Mouse (Mus musculus) spleen, adult 2 months (tissue): Measurements from ENCODE around the gene Wdr63. TPM values are rescaled to one million over a fixed set of nuclear protein-coding genes. Genes with fewer than 3 reads are reported as not detected.

Source experiments
- DNase-seq, 2 experiments: peaks; one replicate each; pipeline versions ENCODE4 v3.0.0 to v3.0.0-alpha.2; 2012 to 2021; ENCODE audit warnings: low spot score in 2 of 2, low read depth in 1 of 2
- H3K27ac ChIP-seq: fragments of 200-500 bp; 2 replicates; pipeline ENCODE4 v1.5.1; 2012; ENCODE audit warnings: low read length, inconsistent platforms; ENCODE audit not compliant: insufficient read depth
- H3K27me3 ChIP-seq: fragments of 200-500 bp; 2 replicates; pipeline ENCODE4 v1.6.1; 2012; ENCODE audit warnings: mild to moderate bottlenecking, moderate library complexity, low read length, inconsistent platforms; ENCODE audit not compliant: control insufficient read depth, insufficient read depth
- H3K36me3 ChIP-seq: fragments of 200-500 bp; 2 replicates; pipeline ENCODE4 v1.6.1; 2012; ENCODE audit warnings: mild to moderate bottlenecking, low read length, inconsistent platforms; ENCODE audit not compliant: control insufficient read depth, insufficient read depth
- H3K4me1 ChIP-seq: fragments of 200-500 bp; 2 replicates; pipeline ENCODE4 v1.6.1; 2011; ENCODE audit warnings: inconsistent platforms; ENCODE audit not compliant: control insufficient read depth, insufficient read depth, insufficient read length
- H3K4me3 ChIP-seq: fragments of 200-500 bp; 2 replicates; pipeline ENCODE4 v1.5.1; 2011; ENCODE audit warnings: mild to moderate bottlenecking, inconsistent platforms; ENCODE audit not compliant: insufficient read depth, insufficient read length; ENCODE audit errors: extremely low read depth
- CTCF ChIP-seq: fragments of 200-500 bp; IDR thresholded peaks from 2 replicates; pipeline ENCODE4 v1.5.1; 2011; ENCODE audit warnings: mild to moderate bottlenecking, inconsistent platforms; ENCODE audit not compliant: insufficient read depth, insufficient read length, insufficient replicate concordance; ENCODE audit errors: extremely low read depth
- POLR2A ChIP-seq: fragments of 200-500 bp; IDR thresholded peaks from 2 replicates; pipeline ENCODE4 v1.6.1; 2011; ENCODE audit warnings: low read depth, low read length, inconsistent platforms
- WGBS: fragments of 180-500 bp; shearing (Covaris S2); methylation state at CpG from one replicate; pipeline ENCODE4 v1.1.7; 2018; 5-methylcytosine and 5-hydroxymethylcytosine counted together
- polyA plus RNA-seq: library from polyadenylated mRNA; depleted of rRNA; stranded (reverse); fragments of >200 nt; gene quantifications from 2 replicates; pipeline ENCODE4 v1.2.3, GENCODE M21; 2012

Wdr63 gene
- polyA plus RNA-seq, 1 experiment = not detected

DNA sequence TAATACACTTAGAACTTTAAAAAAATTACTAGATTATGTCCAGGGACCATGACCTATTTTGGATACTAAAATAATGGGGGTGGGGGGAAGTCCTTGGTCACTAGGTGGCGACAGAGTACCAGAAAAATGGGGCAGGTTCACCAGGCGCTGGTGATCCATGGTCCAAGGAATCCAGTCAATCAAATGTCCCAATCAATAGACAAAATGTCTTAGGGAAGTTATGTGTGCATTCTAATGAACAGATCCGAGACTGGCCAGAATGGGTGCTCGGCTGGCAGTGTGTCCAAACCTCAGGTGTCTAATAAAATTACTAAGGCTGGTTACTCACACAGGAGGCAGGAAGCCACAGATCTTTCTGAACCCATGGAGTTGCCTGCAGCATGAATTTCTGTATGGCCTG lies 49.7 kb downstream of the Wdr63 start:
- 18% methylated on average over 4 of the region's 4 CpGs for WGBS
- Histone ChIP-seq H3K4me3 (no peak overlapping the region), H3K36me3 (no peaks in the 10 kb centered on the region), H3K27ac (no peak overlapping the region), H3K4me1 (no peaks in the 10 kb centered on the region), H3K27me3 (no peaks in the 10 kb centered on the region)
- TF ChIP-seq CTCF (peak; percentile 65; the same call in 1 of the 2 replicates), POLR2A (no peak)
- peak; percentile 17 to 31 for DNase-seq

DNA sequence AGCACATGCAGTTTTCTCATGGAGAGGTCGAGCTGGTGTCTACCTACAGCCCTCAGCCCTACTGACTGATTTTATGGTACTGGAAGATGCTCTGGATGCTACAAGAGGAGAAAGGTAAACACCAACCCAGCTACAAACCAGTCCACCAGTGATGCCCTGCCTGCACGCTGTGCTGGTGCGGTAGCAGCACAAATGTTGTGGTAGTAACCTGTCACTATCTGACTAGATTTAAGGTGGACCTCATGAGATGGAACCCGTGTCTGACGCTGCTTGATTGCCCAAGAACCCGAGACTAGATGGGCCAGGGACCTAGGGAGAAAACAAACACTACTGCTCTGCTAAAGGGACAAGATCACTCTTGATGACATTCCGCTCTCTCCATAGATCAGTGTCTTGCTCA lies 50.8 kb downstream of the Wdr63 start:
- H3K27me3 ChIP-seq = no peaks in the 10 kb centered on the region
- no peak for TF ChIP-seq POLR2A
- TF ChIP-seq CTCF = no peak
- no peak for DNase-seq
- H3K4me3 ChIP-seq = no peak overlapping the region
- no peaks in the 10 kb centered on the region for H3K4me1 ChIP-seq
- WGBS = 81% methylated on average over 7 of the region's 7 CpGs
- no peak overlapping the region for H3K27ac ChIP-seq
- no peaks in the 10 kb centered on the region for H3K36me3 ChIP-seq

DNA sequence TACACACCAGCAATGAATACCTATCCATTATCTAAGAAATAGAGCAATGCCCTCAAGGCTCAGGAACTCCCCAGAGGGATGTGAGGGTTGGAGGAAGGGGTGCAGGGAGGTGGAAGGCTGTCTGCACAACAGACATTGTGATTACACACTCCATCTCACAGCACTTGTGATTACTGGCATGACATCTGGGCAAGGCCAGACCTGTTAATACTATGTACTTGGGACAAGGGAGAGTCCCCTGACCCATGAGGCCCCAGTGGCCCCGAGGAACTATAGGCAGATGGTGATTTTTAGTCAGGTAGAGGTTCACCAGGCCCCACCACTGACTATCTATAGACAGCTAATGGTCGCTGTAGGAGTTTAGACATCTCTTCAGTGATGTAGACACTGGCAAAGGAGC lies 54.1 kb downstream of the Wdr63 start:
- 79% methylated on average over 2 of the region's 2 CpGs for WGBS
- peaks cover 3% of the 10 kb centered on the region; the same call in 1 of the 2 replicates for H3K4me1 ChIP-seq
- no peaks in the 10 kb centered on the region for H3K36me3 ChIP-seq
- DNase-seq = no peak
- TF ChIP-seq POLR2A (no peak), CTCF (no peak)
- H3K27me3 ChIP-seq = no peaks in the 10 kb centered on the region
- H3K4me3 ChIP-seq = no peak overlapping the region
- H3K27ac ChIP-seq = no peak overlapping the region

DNA sequence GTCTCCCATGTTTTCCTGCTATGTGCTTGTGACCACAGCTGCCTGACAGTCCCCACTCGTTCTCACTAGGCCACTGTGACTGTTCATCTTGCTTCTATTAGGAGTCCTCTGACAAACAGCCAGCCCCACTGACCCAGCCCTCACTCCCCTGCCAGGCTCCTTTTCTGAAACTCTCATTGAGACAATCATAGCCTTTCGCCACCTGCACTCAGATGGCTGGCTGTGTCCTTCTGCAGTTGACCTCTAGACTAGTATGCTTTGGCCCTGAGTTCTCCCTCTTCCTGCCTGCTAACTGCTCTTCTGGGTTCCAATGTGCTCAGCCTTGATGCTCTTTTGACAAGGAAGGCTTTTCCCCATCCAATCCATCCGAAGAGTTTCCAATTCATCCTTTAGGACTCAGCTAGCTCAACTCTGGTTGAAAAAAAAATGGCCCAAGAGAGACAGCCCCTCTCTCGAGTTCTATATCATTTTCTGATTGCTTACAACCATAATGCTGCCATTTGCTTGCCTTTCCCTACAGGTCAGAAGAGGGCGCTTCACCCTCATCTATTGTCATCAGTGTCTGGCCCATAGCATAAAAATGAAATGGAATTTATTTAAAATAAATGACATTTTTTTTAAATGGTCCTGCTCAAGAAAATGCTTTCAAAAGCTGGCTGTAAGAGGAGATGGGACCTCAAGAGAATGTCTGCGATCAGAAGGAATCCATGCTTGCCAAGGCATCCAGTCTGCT lies 54.7 kb downstream of the Wdr63 start:
- Histone ChIP-seq H3K36me3 (no peaks in the 10 kb centered on the region), H3K27me3 (no peaks in the 10 kb centered on the region), H3K27ac (no peak overlapping the region), H3K4me1 (peaks cover 9% of the 10 kb centered on the region; the same call in 1 of the 2 replicates), H3K4me3 (no peak overlapping the region)
- WGBS = 69% methylated on average over 6 of the region's 6 CpGs
- TF ChIP-seq CTCF = no peak
- no peak for TF ChIP-seq POLR2A
- no peak for DNase-seq

DNA sequence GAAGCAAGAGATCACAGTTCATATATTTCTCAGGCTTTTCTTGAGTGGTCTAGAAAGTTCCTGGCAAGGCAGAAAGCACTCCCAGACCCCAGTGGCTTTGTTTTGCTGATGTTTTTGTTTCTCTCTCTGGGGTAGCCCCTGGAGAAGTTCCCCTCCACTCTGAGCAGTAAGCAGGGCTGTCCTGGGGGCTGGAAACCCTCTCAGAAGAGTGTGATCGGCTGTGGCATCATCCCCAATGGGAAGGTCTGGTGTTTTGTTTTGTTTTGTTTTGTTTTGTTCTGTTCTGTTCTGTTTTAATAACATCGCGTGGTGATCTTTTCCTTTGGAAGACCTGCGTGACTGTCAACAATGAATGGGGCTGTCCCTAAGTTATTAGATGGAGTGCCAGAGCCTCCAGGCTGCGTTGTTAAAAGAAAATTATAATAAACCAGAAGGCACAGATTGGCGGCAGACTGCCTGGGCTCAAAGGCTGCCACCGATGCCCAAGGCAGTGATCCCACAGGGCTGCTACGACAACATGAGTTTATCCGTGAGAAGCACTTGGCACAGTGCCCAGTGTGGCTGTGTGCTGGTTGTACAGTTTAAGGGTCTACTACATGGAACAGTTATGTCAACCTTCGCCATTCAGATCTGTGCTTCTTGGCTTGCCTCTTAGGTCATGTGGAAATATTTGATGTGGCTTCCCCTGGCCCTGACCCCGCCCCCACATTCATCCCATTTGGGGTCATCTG lies 56.5 kb downstream of the Wdr63 start:
- Histone ChIP-seq H3K4me3 (no peak overlapping the region), H3K4me1 (peaks cover 17% of the 10 kb centered on the region), H3K36me3 (no peaks in the 10 kb centered on the region), H3K27me3 (no peaks in the 10 kb centered on the region), H3K27ac (no peak overlapping the region)
- TF ChIP-seq CTCF (no peak), POLR2A (no peak)
- no peak for DNase-seq
- 77% methylated on average over 11 of the region's 11 CpGs for WGBS

DNA sequence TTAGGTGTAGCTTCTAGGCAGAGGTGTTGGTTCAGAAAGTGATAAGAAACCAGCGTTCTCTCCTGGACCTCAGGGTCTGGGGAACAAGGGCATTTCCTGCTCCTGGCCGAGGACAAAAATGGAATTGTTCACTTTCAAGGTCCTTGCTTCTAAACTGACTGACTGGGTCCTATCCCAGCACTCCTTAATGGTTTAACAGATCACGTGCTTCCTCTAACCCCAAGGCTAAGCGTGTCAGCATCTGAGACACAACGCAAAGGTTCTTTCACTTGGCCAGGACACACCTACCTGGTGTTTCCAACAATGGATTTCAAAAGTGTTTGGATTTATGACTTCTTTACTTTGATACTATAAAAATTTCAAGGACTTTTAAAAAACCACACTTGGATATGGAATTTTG lies 58.0 kb downstream of the Wdr63 start:
- H3K27ac ChIP-seq = no peak overlapping the region
- TF ChIP-seq CTCF (no peak), POLR2A (no peak)
- H3K36me3 ChIP-seq = no peaks in the 10 kb centered on the region
- DNase-seq = no peak
- no peaks in the 10 kb centered on the region for H3K27me3 ChIP-seq
- peaks cover 17% of the 10 kb centered on the region for H3K4me1 ChIP-seq
- WGBS = 77% methylated on average over 5 of the region's 5 CpGs
- no peak overlapping the region for H3K4me3 ChIP-seq

DNA sequence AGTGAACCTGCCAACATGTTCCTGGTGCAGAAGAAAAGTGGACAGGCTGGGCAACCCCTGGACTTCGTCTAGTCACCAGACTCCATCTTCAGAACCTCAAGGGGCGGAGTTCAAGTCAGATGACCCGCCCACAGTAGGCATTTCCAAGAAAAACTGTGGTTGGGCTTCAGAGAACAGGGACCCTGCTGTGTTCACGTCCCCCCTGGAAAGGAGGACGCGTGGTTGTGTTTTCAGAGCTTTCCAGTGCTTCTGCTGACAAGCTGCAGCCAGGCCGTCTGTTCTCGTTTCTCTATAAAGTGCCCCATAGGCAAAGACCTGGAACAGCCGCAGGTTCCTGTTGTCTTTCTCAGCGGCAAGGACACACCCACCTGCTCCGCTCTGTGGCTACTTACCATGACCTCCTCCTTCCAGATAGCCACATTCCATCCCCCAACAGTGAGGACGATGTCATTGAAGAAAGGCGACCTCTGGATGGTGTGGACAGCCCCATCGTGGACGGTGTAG lies 60.2 kb downstream of the Wdr63 start:
- 0 out of 2 replicates have a peak overlapping the region, but pooled peaks have one; percentile 1 for H3K4me3 ChIP-seq
- 27% methylated on average over 15 of the region's 15 CpGs for WGBS
- DNase-seq = peak; percentile 41 to 54

More for the DNA sequence above, 60.2 kb downstream of the Wdr63 start:
- Histone ChIP-seq H3K27ac (peak overlapping the region; percentile 27), H3K36me3 (no peaks in the 10 kb centered on the region), H3K4me1 (peaks cover 17% of the 10 kb centered on the region), H3K27me3 (no peaks in the 10 kb centered on the region)
- TF ChIP-seq CTCF (no peak), POLR2A (no peak)
